Mouse (Mus musculus) ZHBTc4 (cell line): ENCODE results near the gene Rcan2.

Experiments
- DNase-seq: peaks from one replicate; pipeline ENCODE4 v3.0.0-alpha.2; 2011; ENCODE audit warnings: low read depth, low spot score

Rcan2 gene

GRCm38 (mm10) chr17:44077146-44077842 lies 276.1 kb downstream of the Rcan2 start:
- no peak for DNase-seq

GRCm38 (mm10) chr17:44077843-44078160 lies 276.7 kb downstream of the Rcan2 start:
- DNase-seq = no peak

GRCm38 (mm10) chr17:44078631-44079350 lies 277.6 kb downstream of the Rcan2 start, which contains the start of gene Enpp5:
Gene Enpp5, plus strand, starts transcription at chr17:44078813.
- peak; percentile 79 for DNase-seq

- DNase-seq = no peak
Observed at GRCm38 (mm10) chr17:44083156-44083555, 282.0 kb downstream of the Rcan2 start.

DNA sequence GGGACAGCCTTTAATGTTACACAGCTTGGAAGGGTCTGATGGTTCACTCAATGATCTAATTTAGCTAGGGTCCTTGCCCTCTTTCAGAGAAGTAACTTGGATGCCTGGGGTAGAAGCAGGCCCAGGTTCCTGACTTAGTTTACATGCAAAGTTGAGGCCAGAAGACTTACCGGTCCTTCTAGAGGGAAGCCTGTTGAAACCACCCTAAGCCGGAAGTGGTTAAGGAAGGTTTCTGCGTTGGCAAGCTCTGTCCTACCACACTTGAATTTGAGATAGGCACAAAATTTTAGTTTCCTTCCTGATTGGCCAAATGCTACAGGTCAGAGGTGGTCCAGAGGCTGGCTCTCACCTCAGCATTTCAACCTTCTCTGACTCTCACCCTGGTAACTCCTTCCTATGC lies 287.1 kb downstream of the Rcan2 start:
- no peak for DNase-seq
